Mouse (Mus musculus): ENCODE measurements around the gene Gm36028. TPM values are rescaled to one million over a fixed set of nuclear protein-coding genes. Genes with fewer than 3 reads are reported as not detected.

The Gm36028 gene
- polyA plus RNA-seq, 1 experiment from 2014 or later, result 0.72 TPM

GRCm38 (mm10) chr16:37881168-37881567 is 20.2 kb upstream of the Gm36028 start:
- no peak overlapping the region for H3K27ac ChIP-seq (ENCODE audit: low read length)
- H3K9ac ChIP-seq (ENCODE audit: low read length), result no peak overlapping the region
- WGBS, result 76% methylated on average over 2 of the region's 2 CpGs
- H3K9me3 ChIP-seq (replicated peaks; ENCODE audit: control insufficient read depth, low read length), result no peaks in the 10 kb centered on the region
- H3K4me3 ChIP-seq (replicated peaks; ENCODE audit: low read length), result no peak overlapping the region
- ATAC-seq (ENCODE audit: insufficient read depth, low FRiP score), result no peak
- H3K27me3 ChIP-seq (ENCODE audit: control insufficient read depth, insufficient read depth, low read length), result no peaks in the 10 kb centered on the region
- H3K36me3 ChIP-seq (ENCODE audit: control insufficient read depth, insufficient read depth, low read length), result peaks cover 23% of the 10 kb centered on the region
- H3K4me1 ChIP-seq (ENCODE audit: control insufficient read depth, insufficient read depth, low read length), result no peaks in the 10 kb centered on the region
- no peak overlapping the region for H3K4me2 ChIP-seq (ENCODE audit: low read depth, low read length)

DNA sequence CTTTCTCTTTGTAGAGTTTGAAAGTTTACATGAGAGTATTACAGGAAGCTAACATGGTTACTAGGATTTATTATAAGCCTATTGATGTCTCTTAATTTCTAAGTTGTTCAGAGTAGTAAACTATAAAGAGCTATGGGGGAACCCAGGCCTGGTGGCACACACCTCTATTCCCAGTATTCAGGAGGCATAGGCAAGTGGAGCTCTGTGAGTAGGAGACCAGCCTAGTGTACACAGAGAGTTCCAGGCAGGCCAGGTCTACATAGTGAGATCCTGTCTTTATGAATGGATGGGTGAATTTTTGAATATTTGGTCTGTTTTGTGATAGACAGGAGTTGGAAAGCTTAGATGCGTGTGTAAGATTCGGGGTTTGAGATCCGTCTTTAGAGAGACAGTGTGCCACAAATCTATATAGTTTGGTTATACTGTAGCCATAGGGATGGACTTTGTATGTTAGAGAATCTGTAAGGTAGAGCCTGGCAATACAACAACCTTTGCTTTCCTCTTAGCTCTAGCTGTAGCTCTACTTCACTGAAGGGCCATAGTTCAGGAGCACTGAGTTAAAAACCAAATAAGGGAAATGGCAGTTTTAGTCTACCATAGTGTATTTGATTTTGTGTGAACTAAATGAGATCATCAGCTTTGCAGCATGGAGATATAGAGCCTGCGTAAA is 18.9 kb upstream of the Gm36028 start:
- Histone ChIP-seq H3K4me1 (ENCODE audit: control insufficient read depth, insufficient read depth, low read length) (no peaks in the 10 kb centered on the region), H3K27ac (ENCODE audit: low read length) (no peak overlapping the region), H3K36me3 (ENCODE audit: control insufficient read depth, insufficient read depth, low read length) (peaks cover 23% of the 10 kb centered on the region), H3K9ac (ENCODE audit: low read length) (no peak overlapping the region), H3K4me3 (replicated peaks; ENCODE audit: low read length) (no peak overlapping the region), H3K4me2 (ENCODE audit: low read depth, low read length) (no peak overlapping the region), H3K27me3 (ENCODE audit: control insufficient read depth, insufficient read depth, low read length) (no peaks in the 10 kb centered on the region), H3K9me3 (replicated peaks; ENCODE audit: control insufficient read depth, low read length) (no peaks in the 10 kb centered on the region)
- no peak for ATAC-seq (ENCODE audit: insufficient read depth, low FRiP score)
- WGBS, result 92% methylated on average over 4 of the region's 4 CpGs

DNA sequence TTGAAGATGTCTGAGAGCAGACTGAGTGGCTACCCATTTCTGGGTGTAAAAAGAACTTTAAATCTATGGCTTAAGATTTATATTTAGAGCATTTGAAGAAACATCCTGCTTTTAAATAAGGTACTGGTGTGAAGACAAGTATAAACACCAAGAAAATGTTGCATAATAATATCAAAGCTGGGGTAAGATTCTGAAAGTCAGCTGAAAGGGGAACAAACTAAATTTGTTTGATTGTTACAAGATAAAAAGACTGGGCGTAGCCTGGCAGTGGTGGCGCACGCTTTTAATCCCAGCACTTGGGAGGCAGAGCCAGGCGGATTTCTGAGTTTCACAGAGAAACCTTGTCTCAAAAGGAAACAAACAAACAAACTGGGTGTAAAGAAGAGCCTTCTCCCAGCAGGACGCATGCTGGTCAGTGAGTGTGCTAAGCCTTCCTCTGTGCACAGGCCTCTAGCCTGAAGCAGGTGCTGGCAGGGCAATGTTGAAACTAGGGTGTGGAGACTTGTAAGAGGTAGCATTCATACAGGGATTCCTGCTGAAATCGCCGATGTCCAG is 18.1 kb upstream of the Gm36028 start:
- Histone ChIP-seq H3K4me3 (replicated peaks; ENCODE audit: low read length) (no peak overlapping the region), H3K36me3 (ENCODE audit: control insufficient read depth, insufficient read depth, low read length) (peaks cover 20% of the 10 kb centered on the region), H3K4me2 (ENCODE audit: low read depth, low read length) (no peak overlapping the region), H3K27ac (ENCODE audit: low read length) (no peak overlapping the region), H3K9me3 (replicated peaks; ENCODE audit: control insufficient read depth, low read length) (no peaks in the 10 kb centered on the region), H3K9ac (ENCODE audit: low read length) (no peak overlapping the region), H3K27me3 (ENCODE audit: control insufficient read depth, insufficient read depth, low read length) (no peaks in the 10 kb centered on the region), H3K4me1 (ENCODE audit: control insufficient read depth, insufficient read depth, low read length) (no peaks in the 10 kb centered on the region)
- ATAC-seq (ENCODE audit: insufficient read depth, low FRiP score), result no peak
- WGBS, result 87% methylated on average over 7 of the region's 7 CpGs

GRCm38 (mm10) chr16:37877406-37877805 is 16.5 kb upstream of the Gm36028 start:
- H3K4me3 ChIP-seq (replicated peaks; ENCODE audit: low read length), result no peak overlapping the region
- no peaks in the 10 kb centered on the region for H3K4me1 ChIP-seq (ENCODE audit: control insufficient read depth, insufficient read depth, low read length)
- peaks cover 11% of the 10 kb centered on the region; the same call in 1 of the 2 replicates for H3K36me3 ChIP-seq (ENCODE audit: control insufficient read depth, insufficient read depth, low read length)
- no peak overlapping the region for H3K27ac ChIP-seq (ENCODE audit: low read length)
- ATAC-seq (ENCODE audit: insufficient read depth, low FRiP score), result no peak
- H3K27me3 ChIP-seq (ENCODE audit: control insufficient read depth, insufficient read depth, low read length), result no peaks in the 10 kb centered on the region
- no peaks in the 10 kb centered on the region; the same call in 1 of the 2 replicates for H3K9me3 ChIP-seq (replicated peaks; ENCODE audit: control insufficient read depth, low read length)
- 94% methylated on average over 3 of the region's 3 CpGs for WGBS
- no peak overlapping the region for H3K9ac ChIP-seq (ENCODE audit: low read length)
- no peak overlapping the region for H3K4me2 ChIP-seq (ENCODE audit: low read depth, low read length)

DNA sequence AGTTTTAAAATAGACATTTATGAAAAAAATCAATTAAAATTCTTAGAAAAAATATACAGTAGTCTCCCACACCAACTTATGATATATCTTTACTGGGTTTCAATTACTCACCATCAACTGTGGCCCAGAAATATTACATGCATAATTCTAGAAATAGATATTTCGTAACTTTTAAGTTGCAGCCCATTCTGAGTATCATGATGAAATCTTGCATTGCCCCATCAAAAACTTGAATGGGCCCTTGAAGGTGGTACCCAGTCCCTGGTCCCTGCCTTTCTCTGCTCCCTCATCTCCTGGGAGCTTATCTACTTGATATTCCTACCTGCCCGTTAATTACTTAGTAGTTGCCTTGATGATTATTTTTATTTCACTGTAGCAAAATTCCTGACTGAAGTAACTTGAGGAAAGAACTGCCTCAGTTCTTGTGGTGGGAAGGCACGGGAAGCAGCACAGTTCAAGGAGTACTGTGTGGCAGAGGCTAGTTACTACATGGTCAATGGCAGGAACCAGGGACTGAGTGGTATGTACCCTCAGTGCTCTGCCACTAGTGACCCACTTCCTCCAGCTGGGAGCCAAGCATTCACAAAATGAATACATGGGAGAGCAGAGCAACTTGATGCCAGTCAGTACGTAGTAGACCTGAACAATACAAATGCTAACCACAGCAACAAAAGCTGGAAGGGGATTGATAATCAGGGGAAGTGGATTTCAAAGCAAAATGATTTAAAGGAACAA is 13.7 kb upstream of the Gm36028 start:
- Histone ChIP-seq H3K27me3 (ENCODE audit: control insufficient read depth, insufficient read depth, low read length) (no peaks in the 10 kb centered on the region), H3K4me2 (ENCODE audit: low read depth, low read length) (no peak overlapping the region), H3K9ac (ENCODE audit: low read length) (no peak overlapping the region), H3K4me3 (replicated peaks; ENCODE audit: low read length) (no peak overlapping the region), H3K36me3 (ENCODE audit: control insufficient read depth, insufficient read depth, low read length) (peaks cover 3% of the 10 kb centered on the region; the same call in 1 of the 2 replicates), H3K27ac (ENCODE audit: low read length) (no peak overlapping the region), H3K4me1 (ENCODE audit: control insufficient read depth, insufficient read depth, low read length) (peaks cover 16% of the 10 kb centered on the region), H3K9me3 (replicated peaks; ENCODE audit: control insufficient read depth, low read length) (no peaks in the 10 kb centered on the region; the same call in 1 of the 2 replicates)
- 80% methylated on average over 4 of the region's 4 CpGs for WGBS
- ATAC-seq (ENCODE audit: insufficient read depth, low FRiP score), result no peak

DNA sequence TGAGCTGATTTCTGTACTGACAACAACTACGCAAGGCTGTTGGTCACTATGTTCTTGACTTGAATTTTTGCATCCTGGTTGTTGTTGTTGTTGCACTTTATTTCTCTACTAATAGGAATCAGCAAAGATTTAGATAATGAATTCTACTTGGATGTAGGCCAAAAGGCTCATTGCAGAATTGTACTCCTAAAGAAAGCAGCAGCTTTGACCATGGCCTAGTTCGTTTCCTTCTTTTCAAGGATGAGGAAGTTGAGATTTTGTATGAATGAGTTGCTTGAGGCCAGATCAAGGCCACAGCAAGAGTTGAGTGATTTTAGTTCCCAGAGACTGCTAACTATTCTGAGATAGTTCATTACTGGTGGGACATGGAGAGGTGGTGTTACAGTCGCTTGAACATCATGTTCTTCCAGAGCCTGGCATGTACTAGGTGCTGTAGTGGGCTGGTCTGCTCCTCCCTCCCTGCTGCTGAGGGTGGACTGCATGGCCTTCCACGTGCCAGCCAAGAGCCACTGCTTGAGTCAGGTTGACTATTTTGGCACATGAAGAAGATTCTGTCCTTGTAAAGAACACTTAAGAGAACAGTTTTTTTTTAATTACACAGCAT is 10.3 kb upstream of the Gm36028 start:
- Histone ChIP-seq H3K36me3 (ENCODE audit: control insufficient read depth, insufficient read depth, low read length) (no peaks in the 10 kb centered on the region), H3K4me2 (ENCODE audit: low read depth, low read length) (peak overlapping the region; percentile 16), H3K4me3 (replicated peaks; ENCODE audit: low read length) (no peak overlapping the region), H3K4me1 (ENCODE audit: control insufficient read depth, insufficient read depth, low read length) (peaks cover 17% of the 10 kb centered on the region), H3K27ac (ENCODE audit: low read length) (no peak overlapping the region; the same call in 1 of the 2 replicates), H3K9me3 (replicated peaks; ENCODE audit: control insufficient read depth, low read length) (no peaks in the 10 kb centered on the region; the same call in 1 of the 2 replicates), H3K27me3 (ENCODE audit: control insufficient read depth, insufficient read depth, low read length) (no peaks in the 10 kb centered on the region), H3K9ac (ENCODE audit: low read length) (no peak overlapping the region)
- 70% methylated on average over 4 of the region's 4 CpGs for WGBS
- no peak for ATAC-seq (ENCODE audit: insufficient read depth, low FRiP score)

DNA sequence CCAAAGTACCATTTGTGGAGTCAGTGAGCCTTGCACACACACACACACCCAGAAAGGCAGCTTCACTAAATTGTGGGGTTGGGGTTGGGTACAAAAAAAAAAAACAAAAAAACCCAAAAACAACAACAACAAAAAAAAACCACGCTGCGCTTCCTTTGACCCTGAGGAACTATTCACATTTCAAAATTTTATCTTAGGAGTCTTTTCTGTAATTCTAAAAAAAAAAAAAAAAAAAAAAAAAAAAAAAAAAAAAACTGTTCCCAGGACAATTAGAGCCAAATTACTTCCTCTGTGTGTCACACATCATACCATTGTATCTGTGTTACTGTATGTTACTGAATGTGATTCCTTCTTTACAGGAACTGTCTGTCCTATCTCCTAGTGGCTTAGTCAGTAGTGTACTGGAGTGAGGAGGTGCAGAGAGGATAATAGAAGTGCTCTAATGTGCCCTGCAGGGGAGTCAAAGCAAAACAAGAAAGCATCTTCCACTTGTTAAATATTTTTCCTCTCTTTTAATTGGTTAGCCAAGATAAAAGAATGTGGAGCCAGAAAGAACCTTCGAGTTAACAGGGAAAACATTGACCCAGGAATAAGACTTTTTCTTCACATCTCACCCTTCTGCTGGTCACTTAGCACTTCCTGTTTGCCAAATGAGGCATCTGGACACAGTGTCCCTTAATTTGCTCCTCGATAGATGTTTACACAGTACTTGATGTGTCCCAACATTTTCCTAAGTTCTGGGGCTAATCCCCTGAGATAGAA is 8.7 kb upstream of the Gm36028 start:
- ATAC-seq (ENCODE audit: insufficient read depth, low FRiP score), result no peak
- Histone ChIP-seq H3K4me1 (ENCODE audit: control insufficient read depth, insufficient read depth, low read length) (peaks cover 17% of the 10 kb centered on the region), H3K36me3 (ENCODE audit: control insufficient read depth, insufficient read depth, low read length) (no peaks in the 10 kb centered on the region), H3K9ac (ENCODE audit: low read length) (peak overlapping the region; percentile 99), H3K4me3 (replicated peaks; ENCODE audit: low read length) (peak overlapping the region; percentile 99), H3K9me3 (replicated peaks; ENCODE audit: control insufficient read depth, low read length) (no peaks in the 10 kb centered on the region; the same call in 1 of the 2 replicates), H3K4me2 (ENCODE audit: low read depth, low read length) (peak overlapping the region; percentile 72), H3K27me3 (ENCODE audit: control insufficient read depth, insufficient read depth, low read length) (no peaks in the 10 kb centered on the region), H3K27ac (ENCODE audit: low read length) (peak overlapping the region; percentile 98)
- 10% methylated on average over 4 of the region's 4 CpGs for WGBS

DNA sequence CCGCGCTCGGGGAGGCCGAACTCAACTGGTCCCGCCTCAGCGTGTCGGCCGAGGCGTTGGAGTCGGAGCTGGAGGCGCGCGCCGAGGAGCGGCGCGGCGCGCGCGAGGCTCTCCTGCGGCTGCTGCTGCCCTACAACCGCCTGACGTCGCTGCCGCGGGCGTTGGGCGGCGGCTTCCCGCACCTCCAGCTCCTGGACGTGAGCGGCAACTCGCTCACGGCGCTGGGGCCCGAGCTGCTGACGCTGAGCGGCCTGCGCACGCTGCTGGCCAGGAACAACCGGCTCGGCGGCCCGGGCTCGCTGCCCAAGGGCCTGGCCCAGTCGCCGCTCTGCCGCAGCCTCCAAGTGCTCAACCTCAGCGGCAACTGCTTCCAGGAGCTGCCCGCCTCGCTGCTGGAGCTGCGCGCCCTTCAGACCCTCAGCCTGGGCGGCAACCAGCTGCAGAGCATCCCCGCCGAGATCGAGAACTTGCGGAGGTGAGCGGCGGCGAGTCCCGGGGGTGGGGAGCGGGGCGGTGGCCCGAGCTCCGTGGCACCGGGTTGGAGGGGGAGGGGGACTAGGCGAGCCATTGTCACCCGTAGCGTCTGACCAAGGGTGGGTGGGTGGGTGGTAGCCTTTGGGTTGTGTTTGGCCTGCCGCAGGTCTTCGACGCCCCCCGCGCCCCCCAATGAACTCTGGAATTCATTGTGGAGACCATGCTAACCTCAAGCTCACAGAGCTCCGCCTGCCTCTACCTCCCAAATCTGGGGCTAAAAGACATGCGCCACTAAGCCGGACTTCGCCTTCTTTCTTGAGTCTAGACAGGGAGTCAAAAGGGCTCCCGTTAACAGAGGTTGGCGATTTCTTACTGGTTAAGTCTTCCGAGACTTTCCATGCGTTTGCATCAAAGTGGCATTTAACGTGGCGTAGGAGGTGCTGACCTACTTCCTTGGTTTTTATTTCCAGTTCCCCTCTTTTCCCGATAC is 7.8 kb upstream of the Gm36028 start:
- Histone ChIP-seq H3K4me2 (ENCODE audit: low read depth, low read length) (peak overlapping the region; percentile 72), H3K27me3 (ENCODE audit: control insufficient read depth, insufficient read depth, low read length) (no peaks in the 10 kb centered on the region), H3K9ac (ENCODE audit: low read length) (peak overlapping the region; percentile 99), H3K4me1 (ENCODE audit: control insufficient read depth, insufficient read depth, low read length) (peaks cover 17% of the 10 kb centered on the region), H3K27ac (ENCODE audit: low read length) (peak overlapping the region; percentile 98), H3K9me3 (replicated peaks; ENCODE audit: control insufficient read depth, low read length) (no peaks in the 10 kb centered on the region; the same call in 1 of the 2 replicates), H3K4me3 (replicated peaks; ENCODE audit: low read length) (peak overlapping the region; percentile 99), H3K36me3 (ENCODE audit: control insufficient read depth, insufficient read depth, low read length) (no peaks in the 10 kb centered on the region)
- ATAC-seq (ENCODE audit: insufficient read depth, low FRiP score), result peak; percentile 71
- WGBS, result under 1% methylated on average over 87 of the region's 87 CpGs
